Mouse (Mus musculus) neural tube, embryonic 15.5 days (tissue): ENCODE measurements around the gene Ppp1r14a. TPM values are rescaled to one million over a fixed set of nuclear protein-coding genes. Genes with fewer than 3 reads are reported as not detected.
A peak's percentile ranks its signal among the peaks of the same experiment; 100 is the strongest.

ENCODE experiments used
- ATAC-seq: fragments of 200-750 bp; cut with Nextera tagmentation; 2 replicates; pipeline ENCODE4 v1.8.0; 2017; ENCODE audit warnings: mild to moderate bottlenecking, moderate TSS enrichment, moderate library complexity; ENCODE audit not compliant: low FRiP score
- H3K27ac ChIP-seq: fragments of 300-500 bp; sonication (generic); replicated peaks from 2 replicates; pipeline ENCODE4 v1.5.1; 2015; ENCODE audit warnings: mild to moderate bottlenecking, inconsistent platforms
- H3K27me3 ChIP-seq: fragments of 300-500 bp; sonication (generic); replicated peaks from 2 replicates; pipeline ENCODE4 v1.6.1; 2015; ENCODE audit warnings: inconsistent platforms
- H3K36me3 ChIP-seq: fragments of 300-500 bp; sonication (generic); 2 replicates; pipeline ENCODE4 v1.6.1; 2015; ENCODE audit warnings: inconsistent platforms
- H3K4me1 ChIP-seq: fragments of 300-500 bp; sonication (generic); 2 replicates; pipeline ENCODE4 v1.6.1; 2015; ENCODE audit warnings: inconsistent platforms
- H3K4me2 ChIP-seq: fragments of 300-500 bp; sonication (generic); 2 replicates; pipeline ENCODE4 v1.6.1; 2015; ENCODE audit warnings: inconsistent platforms, mild to moderate bottlenecking, moderate library complexity
- H3K4me3 ChIP-seq: fragments of 300-500 bp; sonication (generic); replicated peaks from 2 replicates; pipeline ENCODE4 v1.5.1; 2015; ENCODE audit warnings: mild to moderate bottlenecking, inconsistent platforms
- H3K9ac ChIP-seq: fragments of 300-500 bp; sonication (generic); replicated peaks from 2 replicates; pipeline ENCODE4 v1.6.1; 2015; ENCODE audit warnings: mild to moderate bottlenecking, inconsistent platforms
- H3K9me3 ChIP-seq: fragments of 300-500 bp; sonication (generic); replicated peaks from 2 replicates; pipeline ENCODE4 v1.6.1; 2016; ENCODE audit warnings: inconsistent platforms
- WGBS: fragments of 180-500 bp; shearing (Covaris S2); methylation state at CpG from one replicate; pipeline ENCODE4 v1.1.7; 2015; ENCODE audit warnings: mixed read lengths; 5-methylcytosine and 5-hydroxymethylcytosine counted together
- polyA plus RNA-seq: library from polyadenylated mRNA; unstranded; fragments of >200 nt; fragmentation: Nextera tagmentation; extraction: Ambion mirVana; gene quantifications from 2 replicates; pipeline ENCODE4 v1.2.1, GENCODE M21; 2015

Ppp1r14a gene
- polyA plus RNA-seq, 1 experiment from 2014 or later: 2.8 TPM

GRCm38 (mm10) chr7:29280801-29281200 is 8.3 kb upstream of the Ppp1r14a start:
- peak overlapping the region; percentile 96 for H3K4me2 ChIP-seq
- peaks cover 20% of the 10 kb centered on the region for H3K4me1 ChIP-seq
- WGBS: 8% methylated on average over 13 of the region's 13 CpGs
- peak; percentile 4; the same call in 1 of the 2 replicates for ATAC-seq
- H3K9me3 ChIP-seq: no peaks in the 10 kb centered on the region
- H3K27ac ChIP-seq: no peak overlapping the region
- H3K9ac ChIP-seq: peak overlapping the region; percentile 57; the same call in 1 of the 2 replicates
- H3K27me3 ChIP-seq: peaks cover 36% of the 10 kb centered on the region
- peak overlapping the region; percentile 58 for H3K4me3 ChIP-seq
- H3K36me3 ChIP-seq: no peaks in the 10 kb centered on the region

GRCm38 (mm10) chr7:29281201-29282073 is 7.7 kb upstream of the Ppp1r14a start, which contains the start of gene Spint2:
Spint2 (minus strand) TSS chr7:29281912.
- Histone ChIP-seq H3K27ac (no peak within 1 kb of the TSS), H3K9ac (peak within 1 kb of the TSS; percentile 57), H3K9me3 (no peaks in the 10 kb centered on the region), H3K4me1 (peaks cover 20% of the 10 kb centered on the region), H3K4me2 (peak within 1 kb of the TSS; percentile 96), H3K4me3 (peak within 1 kb of the TSS; percentile 58), H3K27me3 (peaks cover 36% of the 10 kb centered on the region), H3K36me3 (no peaks in the 10 kb centered on the region)
- peak; percentile 88 for ATAC-seq
- under 1% methylated on average over 80 of the region's 80 CpGs for WGBS

DNA sequence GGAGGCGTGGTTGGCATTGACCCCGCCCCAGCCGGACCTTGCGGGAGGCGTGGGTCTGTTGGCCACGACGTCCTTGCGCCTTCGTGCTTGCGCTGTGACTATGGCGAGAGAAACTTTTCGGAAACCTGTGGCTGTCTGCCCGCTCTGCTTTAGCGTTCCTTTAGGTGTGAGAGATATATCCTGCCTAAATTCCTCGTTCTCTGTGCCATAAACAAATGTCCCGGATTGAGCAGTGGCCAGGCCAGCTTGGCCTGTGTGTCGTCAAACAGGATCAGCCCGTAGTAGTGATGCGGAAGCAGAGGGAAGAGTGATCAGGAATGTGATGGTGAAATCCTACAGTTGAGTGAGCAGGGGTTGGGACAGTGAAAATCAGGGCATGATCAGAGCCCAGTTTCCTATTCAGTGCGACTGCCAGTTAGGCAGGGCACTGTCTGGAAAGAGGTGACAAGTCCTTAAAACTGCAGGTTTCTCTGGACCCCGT is 7.0 kb upstream of the Ppp1r14a start:
- peak; percentile 10; the same call in 1 of the 2 replicates for ATAC-seq
- peak overlapping the region; percentile 57; the same call in 1 of the 2 replicates for H3K9ac ChIP-seq
- WGBS: 11% methylated on average over 21 of the region's 21 CpGs

DNA sequence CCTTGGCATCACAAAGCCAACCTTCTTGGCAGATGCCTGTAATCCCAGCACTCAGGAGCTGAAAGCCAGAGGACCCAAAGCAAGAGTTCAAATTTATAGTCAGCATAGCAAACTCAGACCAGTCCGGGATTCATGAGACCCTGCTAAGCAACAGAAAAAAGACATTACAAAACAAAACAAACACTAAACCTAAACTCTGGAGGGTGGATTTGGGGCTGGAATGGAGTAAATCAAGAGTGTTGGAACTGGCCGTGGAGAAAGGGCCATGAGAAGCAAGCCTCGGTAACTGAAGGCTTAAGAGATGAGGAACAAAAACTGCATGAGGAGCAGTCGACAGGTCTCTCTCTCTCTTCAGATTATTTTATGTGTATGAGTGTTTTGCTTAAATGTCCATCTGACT is 5.2 kb upstream of the Ppp1r14a start:
- no peak for ATAC-seq
- WGBS: 82% methylated on average over 4 of the region's 4 CpGs
- H3K4me2 ChIP-seq: no peak overlapping the region
- peaks cover 23% of the 10 kb centered on the region for H3K4me1 ChIP-seq
- H3K27ac ChIP-seq: no peak overlapping the region
- no peaks in the 10 kb centered on the region for H3K36me3 ChIP-seq
- peaks cover 49% of the 10 kb centered on the region for H3K27me3 ChIP-seq
- H3K4me3 ChIP-seq: no peak overlapping the region
- H3K9ac ChIP-seq: no peak overlapping the region
- H3K9me3 ChIP-seq: no peaks in the 10 kb centered on the region

More for the DNA sequence above, 7.0 kb upstream of the Ppp1r14a start:
- Histone ChIP-seq H3K4me3 (peak overlapping the region; percentile 58), H3K27ac (no peak overlapping the region), H3K36me3 (no peaks in the 10 kb centered on the region), H3K4me1 (peaks cover 20% of the 10 kb centered on the region), H3K27me3 (peaks cover 38% of the 10 kb centered on the region), H3K4me2 (peak overlapping the region; percentile 96), H3K9me3 (no peaks in the 10 kb centered on the region)

DNA sequence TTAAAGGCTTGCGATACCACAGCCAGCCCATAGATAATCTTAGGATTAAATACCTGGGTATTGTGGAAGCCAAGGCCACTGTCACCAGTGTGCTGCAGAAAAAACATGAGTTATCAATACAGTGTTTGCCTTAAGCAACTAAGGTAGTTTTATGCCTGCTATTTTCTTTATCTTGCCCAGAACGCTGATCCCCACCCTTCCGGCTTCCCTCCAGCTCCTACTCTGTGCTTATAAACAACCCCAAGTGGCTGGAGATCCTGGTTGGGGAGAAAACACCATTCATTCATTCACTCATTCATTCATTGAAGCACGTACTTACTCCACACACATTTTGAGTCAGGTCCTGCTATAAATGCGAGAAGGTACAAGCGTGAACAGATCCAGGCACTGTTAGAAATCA is 4.6 kb upstream of the Ppp1r14a start:
- H3K27ac ChIP-seq: no peak overlapping the region
- H3K36me3 ChIP-seq: no peaks in the 10 kb centered on the region
- H3K27me3 ChIP-seq: peaks cover 49% of the 10 kb centered on the region
- 93% methylated on average over 6 of the region's 6 CpGs for WGBS
- no peak overlapping the region for H3K4me2 ChIP-seq
- H3K4me1 ChIP-seq: peaks cover 29% of the 10 kb centered on the region
- no peak for ATAC-seq
- no peak overlapping the region for H3K9ac ChIP-seq
- no peaks in the 10 kb centered on the region for H3K9me3 ChIP-seq
- no peak overlapping the region for H3K4me3 ChIP-seq

GRCm38 (mm10) chr7:29287481-29287880 is 1.6 kb upstream of the Ppp1r14a start:
- no peak overlapping the region for H3K4me3 ChIP-seq
- 85% methylated on average over 7 of the region's 7 CpGs for WGBS
- H3K27ac ChIP-seq: no peak overlapping the region
- H3K9me3 ChIP-seq: no peaks in the 10 kb centered on the region
- H3K27me3 ChIP-seq: peaks cover 25% of the 10 kb centered on the region
- H3K9ac ChIP-seq: no peak overlapping the region
- H3K4me1 ChIP-seq: peaks cover 35% of the 10 kb centered on the region
- no peaks in the 10 kb centered on the region for H3K36me3 ChIP-seq
- no peak for ATAC-seq
- no peak overlapping the region for H3K4me2 ChIP-seq

GRCm38 (mm10) chr7:29288079-29288478 is 1.0 kb upstream of the Ppp1r14a start:
- no peak overlapping the region for H3K9ac ChIP-seq
- H3K27ac ChIP-seq: no peak overlapping the region
- ATAC-seq: no peak
- no peaks in the 10 kb centered on the region for H3K9me3 ChIP-seq
- H3K4me2 ChIP-seq: no peak overlapping the region
- WGBS: 95% methylated on average over 2 of the region's 2 CpGs
- peaks cover 21% of the 10 kb centered on the region for H3K27me3 ChIP-seq
- H3K36me3 ChIP-seq: no peaks in the 10 kb centered on the region
- H3K4me3 ChIP-seq: no peak overlapping the region
- H3K4me1 ChIP-seq: peaks cover 41% of the 10 kb centered on the region

GRCm38 (mm10) chr7:29289856-29290255 is 748 bp downstream of the Ppp1r14a start:
- Histone ChIP-seq H3K27me3 (peaks cover 18% of the 10 kb centered on the region), H3K27ac (no peak overlapping the region), H3K9ac (no peak overlapping the region), H3K4me2 (peak overlapping the region; percentile 96), H3K4me1 (peaks cover 46% of the 10 kb centered on the region), H3K9me3 (no peaks in the 10 kb centered on the region), H3K4me3 (peak overlapping the region; percentile 51; the same call in 1 of the 2 replicates), H3K36me3 (no peaks in the 10 kb centered on the region)
- no peak for ATAC-seq
- WGBS: 58% methylated on average over 6 of the region's 6 CpGs

GRCm38 (mm10) chr7:29290691-29291485 is 1.8 kb downstream of the Ppp1r14a start:
- 29% methylated on average over 11 of the region's 11 CpGs for WGBS
- no peak overlapping the region for H3K4me3 ChIP-seq
- ATAC-seq: no peak
- peak overlapping the region; percentile 96; the same call in 1 of the 2 replicates for H3K4me2 ChIP-seq
- H3K9ac ChIP-seq: no peak overlapping the region
- peaks cover 46% of the 10 kb centered on the region for H3K4me1 ChIP-seq
- no peaks in the 10 kb centered on the region for H3K9me3 ChIP-seq
- 0 out of 2 replicates have a peak overlapping the region, but pooled peaks have one; percentile 4 for H3K27ac ChIP-seq
- H3K36me3 ChIP-seq: no peaks in the 10 kb centered on the region
- H3K27me3 ChIP-seq: peaks cover 13% of the 10 kb centered on the region; the same call in 1 of the 2 replicates

DNA sequence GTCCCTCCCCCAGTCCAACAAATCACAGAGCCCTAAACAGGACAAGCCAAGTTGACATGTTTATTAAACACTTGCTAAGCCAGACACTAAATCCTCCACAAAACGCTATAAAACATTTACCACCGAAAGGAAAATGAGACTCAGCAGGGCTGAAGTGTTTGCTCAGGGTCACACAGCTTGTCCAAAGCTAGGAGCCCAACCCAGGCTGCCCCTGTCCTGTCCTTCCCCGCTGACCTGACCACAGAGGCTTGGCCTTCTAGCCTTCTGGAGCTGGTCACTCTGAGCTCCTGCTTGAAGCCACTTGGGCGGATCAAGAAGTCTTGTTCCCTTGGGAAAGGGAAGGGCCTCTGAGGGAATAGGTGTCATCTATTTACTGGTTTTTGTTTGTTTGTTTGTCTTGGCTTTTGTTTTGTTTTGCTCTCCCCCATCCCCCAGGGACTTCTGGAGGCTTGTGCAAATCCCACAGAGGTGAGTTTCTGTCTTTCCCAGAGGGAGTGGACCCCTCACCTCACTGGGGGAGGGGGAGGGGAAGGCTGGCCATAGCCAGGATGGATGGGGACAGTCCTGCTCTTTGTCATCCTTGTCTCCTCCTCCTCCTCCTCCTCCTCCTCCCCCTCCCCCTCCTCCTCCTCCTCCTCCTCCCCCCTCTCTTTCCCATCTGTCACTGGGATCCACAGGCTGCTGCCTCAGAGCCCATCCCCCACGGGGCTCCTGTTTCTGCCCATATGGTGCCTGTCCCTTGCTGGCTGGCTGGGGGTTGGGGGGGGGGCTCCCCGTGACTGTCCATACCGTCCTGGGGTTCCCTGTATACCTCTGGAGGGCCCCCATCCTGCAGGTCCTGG is 2.7 kb downstream of the Ppp1r14a start:
- H3K9me3 ChIP-seq: no peaks in the 10 kb centered on the region
- peaks cover 46% of the 10 kb centered on the region for H3K4me1 ChIP-seq
- H3K27me3 ChIP-seq: peaks cover 13% of the 10 kb centered on the region; the same call in 1 of the 2 replicates
- WGBS: 12% methylated on average over 6 of the region's 7 CpGs
- H3K36me3 ChIP-seq: no peaks in the 10 kb centered on the region
- no peak overlapping the region for H3K4me3 ChIP-seq
- H3K4me2 ChIP-seq: 0 out of 2 replicates have a peak overlapping the region, but pooled peaks have one; percentile 26
- 0 out of 2 replicates have a peak overlapping the region, but pooled peaks have one; percentile 37 for H3K27ac ChIP-seq
- no peak overlapping the region for H3K9ac ChIP-seq
- no peak for ATAC-seq
